In the genomic region with DNA sequence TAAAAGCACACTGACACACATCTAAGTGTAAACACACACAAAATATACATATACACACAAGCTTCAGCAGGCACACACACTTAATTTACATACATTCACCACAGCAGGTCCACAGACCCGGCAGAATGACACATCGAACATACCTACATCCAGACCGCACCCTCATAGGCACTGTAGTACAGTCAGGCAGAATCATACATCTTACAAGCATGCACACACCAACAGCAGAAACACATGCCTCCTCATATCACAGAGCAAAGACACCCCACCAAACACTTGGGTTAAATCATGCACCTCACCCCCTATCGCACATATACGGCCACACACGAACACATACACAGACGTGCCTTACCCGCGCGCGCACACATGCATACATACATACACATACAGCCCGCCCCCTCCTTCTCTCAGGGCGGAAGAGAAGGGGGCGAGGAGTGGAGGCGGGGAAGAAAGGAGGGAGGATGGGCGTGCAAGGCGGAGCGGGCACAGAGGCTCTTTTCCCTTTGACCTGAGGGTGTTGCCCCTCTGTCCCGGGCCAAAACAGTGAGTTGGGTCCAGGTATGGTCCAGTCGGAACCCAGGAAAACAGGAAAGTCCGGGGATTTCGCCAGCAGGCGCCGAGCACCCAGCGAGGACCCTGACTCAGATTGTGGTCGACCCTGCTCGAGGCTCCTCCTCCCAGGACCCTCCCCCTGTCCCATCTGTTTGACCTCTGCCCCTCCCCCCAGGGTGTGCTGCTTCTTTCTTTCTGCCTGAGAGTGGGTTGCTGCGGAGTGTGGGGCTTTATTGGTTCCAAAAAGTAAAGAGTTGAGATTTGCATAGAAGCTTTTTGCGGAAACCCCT, we compare ENCODE assay signal across 8 mouse cellular contexts. TPM values are rescaled to one million over a fixed set of nuclear protein-coding genes. Genes with fewer than 3 reads are reported as not detected.
DNase-seq lines count a peak whose midpoint lies in the region; ATAC-seq lines count a peak whose summit lies in the region.

No protein-coding gene starts in this region.

- H3K27ac ChIP-seq in heart, embryonic 15.5 days, result no peak overlapping the region
- H3K27ac ChIP-seq in embryonic facial prominence, embryonic 13.5 days, result no peak overlapping the region
- H3K27ac ChIP-seq in limb, embryonic 12.5 days, result no peak overlapping the region
- no peak overlapping the region for H3K27ac ChIP-seq in neural tube, embryonic 13.5 days (replicated peaks)

- H3K9ac ChIP-seq in heart, embryonic 15.5 days, result no peak overlapping the region
- H3K9ac ChIP-seq in embryonic facial prominence, embryonic 13.5 days, result no peak overlapping the region
- H3K9ac ChIP-seq in limb, embryonic 12.5 days (replicated peaks), result no peak overlapping the region
- H3K9ac ChIP-seq in neural tube, embryonic 13.5 days, result peak overlapping the region; percentile 52

- 18% methylated on average over 24 of the region's 29 CpGs for WGBS in heart, embryonic 15.5 days
- WGBS in embryonic facial prominence, embryonic 13.5 days, result 33% methylated on average over 27 of the region's 29 CpGs
- WGBS in limb, embryonic 12.5 days, result 22% methylated on average over 24 of the region's 29 CpGs
- 24% methylated on average over 26 of the region's 29 CpGs for WGBS in neural tube, embryonic 13.5 days

- H3K4me3 ChIP-seq in heart, embryonic 15.5 days, result peak overlapping the region; percentile 35
- H3K4me3 ChIP-seq in embryonic facial prominence, embryonic 13.5 days, result peak overlapping the region; percentile 39
- H3K4me3 ChIP-seq in limb, embryonic 12.5 days (replicated peaks), result peak overlapping the region; percentile 38
- H3K4me3 ChIP-seq in neural tube, embryonic 13.5 days, result peak overlapping the region; percentile 36

- no peaks in the 10 kb centered on the region for H3K36me3 ChIP-seq in heart, embryonic 15.5 days
- no peaks in the 10 kb centered on the region for H3K36me3 ChIP-seq in embryonic facial prominence, embryonic 13.5 days
- H3K36me3 ChIP-seq in limb, embryonic 12.5 days, result no peaks in the 10 kb centered on the region
- no peaks in the 10 kb centered on the region for H3K36me3 ChIP-seq in neural tube, embryonic 13.5 days

- H3K27me3 ChIP-seq in heart, embryonic 15.5 days, result no peaks in the 10 kb centered on the region
- peaks cover 32% of the 10 kb centered on the region for H3K27me3 ChIP-seq in embryonic facial prominence, embryonic 13.5 days
- H3K27me3 ChIP-seq in limb, embryonic 12.5 days, result peaks cover 31% of the 10 kb centered on the region; the same call in 1 of the 2 replicates
- H3K27me3 ChIP-seq in neural tube, embryonic 13.5 days, result 0 out of 2 replicates have a peak, but pooled peaks cover 6% of the 10 kb centered on the region

- ATAC-seq in heart, embryonic 15.5 days (replicated peaks; ENCODE audit: insufficient number of reproducible peaks, insufficient read depth, low FRiP score, low read depth), result no peak
- ATAC-seq in embryonic facial prominence, embryonic 13.5 days (ENCODE audit: insufficient number of reproducible peaks, insufficient read depth, low FRiP score, low TSS enrichment, low read depth), result no peak; the same call in 1 of the 2 replicates
- ATAC-seq in limb, embryonic 12.5 days (ENCODE audit: insufficient number of reproducible peaks, insufficient read depth, low FRiP score, low TSS enrichment, low read depth), result peak; percentile 75
- peak; percentile 80 for ATAC-seq in neural tube, embryonic 13.5 days (ENCODE audit: low read depth)

- peak overlapping the region; percentile 60 for H3K4me2 ChIP-seq in heart, embryonic 15.5 days
- peak overlapping the region; percentile 66 for H3K4me2 ChIP-seq in embryonic facial prominence, embryonic 13.5 days
- H3K4me2 ChIP-seq in limb, embryonic 12.5 days, result peak overlapping the region; percentile 60
- peak overlapping the region; percentile 61 for H3K4me2 ChIP-seq in neural tube, embryonic 13.5 days

- H3K4me1 ChIP-seq in heart, embryonic 15.5 days (replicated peaks), result no peaks in the 10 kb centered on the region
- no peaks in the 10 kb centered on the region for H3K4me1 ChIP-seq in embryonic facial prominence, embryonic 13.5 days
- no peaks in the 10 kb centered on the region for H3K4me1 ChIP-seq in limb, embryonic 12.5 days (replicated peaks)
- H3K4me1 ChIP-seq in neural tube, embryonic 13.5 days (replicated peaks), result peaks cover 6% of the 10 kb centered on the region; the same call in 1 of the 2 replicates

- no peaks in the 10 kb centered on the region for H3K9me3 ChIP-seq in heart, embryonic 15.5 days (replicated peaks)
- no peaks in the 10 kb centered on the region for H3K9me3 ChIP-seq in embryonic facial prominence, embryonic 13.5 days
- H3K9me3 ChIP-seq in limb, embryonic 12.5 days, result no peaks in the 10 kb centered on the region
- no peaks in the 10 kb centered on the region for H3K9me3 ChIP-seq in neural tube, embryonic 13.5 days

- DNase-seq in heart, adult 18-20 months, result no peak
- no peak for DNase-seq in ovary, postnatal 10 days (ENCODE audit: low spot score)
- DNase-seq in adrenal gland, postnatal 4 days (ENCODE audit: low spot score in 2 of 2), result no peak
- DNase-seq in adrenal gland, adult 18-20 months (ENCODE audit: low spot score in 2 of 2), result no peak

RNA-seq across cellular contexts. Expression of gene Arhgap36, which starts 16.4 kb away (rescaled TPM):
- polyA plus RNA-seq in heart, embryonic 15.5 days (2015; fragmentation: Nextera tagmentation; extraction: Ambion mirVana), result 1.2 and 1.8 TPM in 2 replicates
- under 1 TPM in 1 of 2 experiments, not detected in 1; 0.44 TPM for total RNA-seq in heart, adult 18-20 months (2021)
- polyA plus RNA-seq in embryonic facial prominence, embryonic 13.5 days (2015; fragmentation: Nextera tagmentation; extraction: Ambion mirVana), result 0.65 and 1.0 TPM in 2 replicates
- 1.2 and 1.4 TPM in 2 replicates for polyA plus RNA-seq in limb, embryonic 12.5 days (2016; fragmentation: Nextera tagmentation; extraction: Ambion mirVana)
- 7.6 and 8.5 TPM in 2 replicates for polyA plus RNA-seq in neural tube, embryonic 13.5 days (2015; fragmentation: Nextera tagmentation; extraction: Ambion mirVana)
- 10 to 100 TPM in 1 of 2 experiments, 1 to 10 TPM in 1; 8.4 to 14.4 TPM for total RNA-seq in adrenal gland, postnatal 4 days (2021)
- total RNA-seq in adrenal gland, adult 18-20 months (2021), result 1 to 10 TPM; 2.2 to 4.7 TPM

Comparison
In these comparisons a context has a peak if more than half of its experiments do, and no peak if none do; other contexts are left out.
1. ATAC-seq: peak in limb, embryonic 12.5 days (single experiment) and neural tube, embryonic 13.5 days (single experiment); none in heart, embryonic 15.5 days (single experiment) and embryonic facial prominence, embryonic 13.5 days (single experiment).
2. Peak in every context shown above with its lines, with median percentiles within 50 percentile points of each other: H3K4me2 ChIP-seq and H3K4me3 ChIP-seq.